Mouse (Mus musculus) embryonic facial prominence, embryonic 15.5 days (tissue): Measurements from ENCODE around the gene Trmt2b. TPM values are rescaled to one million over a fixed set of nuclear protein-coding genes. Genes with fewer than 3 reads are reported as not detected.

Source experiments
- ATAC-seq: fragments of 200-750 bp; cut with Nextera tagmentation; 2 replicates; pipeline ENCODE4 v1.8.0; 2017; ENCODE audit warnings: low read depth, moderate TSS enrichment; ENCODE audit not compliant: insufficient number of reproducible peaks, low FRiP score, low TSS enrichment
- H3K27ac ChIP-seq: fragments of 300-500 bp; sonication (generic); replicated peaks from 2 replicates; pipeline ENCODE4 v1.5.1; 2015; ENCODE audit warnings: mild to moderate bottlenecking, inconsistent platforms
- H3K27me3 ChIP-seq: fragments of 300-500 bp; sonication (generic); 2 replicates; pipeline ENCODE4 v1.6.1; 2015; ENCODE audit warnings: inconsistent platforms
- H3K36me3 ChIP-seq: fragments of 300-500 bp; sonication (generic); 2 replicates; pipeline ENCODE4 v1.6.1; 2015; ENCODE audit warnings: mild to moderate bottlenecking, inconsistent platforms
- H3K4me1 ChIP-seq: fragments of 300-500 bp; sonication (generic); 2 replicates; pipeline ENCODE4 v1.6.1; 2015; ENCODE audit warnings: inconsistent platforms
- H3K4me2 ChIP-seq: fragments of 300-500 bp; sonication (generic); replicated peaks from 2 replicates; pipeline ENCODE4 v1.6.1; 2015; ENCODE audit warnings: mild to moderate bottlenecking, inconsistent platforms
- H3K4me3 ChIP-seq: fragments of 300-500 bp; sonication (generic); replicated peaks from 2 replicates; pipeline ENCODE4 v1.5.1; 2015; ENCODE audit warnings: mild to moderate bottlenecking, inconsistent platforms
- H3K9ac ChIP-seq: fragments of 300-500 bp; sonication (generic); 2 replicates; pipeline ENCODE4 v1.6.1; 2015; ENCODE audit warnings: inconsistent platforms
- H3K9me3 ChIP-seq: fragments of 300-500 bp; sonication (generic); replicated peaks from 2 replicates; pipeline ENCODE4 v1.6.1; 2016; ENCODE audit warnings: inconsistent platforms
- WGBS: fragments of 180-500 bp; shearing (Covaris S2); methylation state at CpG from one replicate; pipeline ENCODE4 v1.1.7; 2015; 5-methylcytosine and 5-hydroxymethylcytosine counted together
- polyA plus RNA-seq: library from polyadenylated mRNA; unstranded; fragments of >200 nt; fragmentation: Nextera tagmentation; extraction: Ambion mirVana; gene quantifications from 2 replicates; pipeline ENCODE4 v1.2.1, GENCODE M21; 2015

The Trmt2b gene
- polyA plus RNA-seq, 1 experiment from 2014 or later: 16.6 TPM

GRCm38 (mm10) chrX:134285791-134286190, 9.0 kb upstream of the Trmt2b start:
- no peaks in the 10 kb centered on the region for H3K27me3 ChIP-seq
- no peak for ATAC-seq
- WGBS: 63% methylated on average over 4 of the region's 4 CpGs
- no peak overlapping the region for H3K4me3 ChIP-seq
- no peak overlapping the region for H3K4me2 ChIP-seq
- H3K9me3 ChIP-seq: no peaks in the 10 kb centered on the region
- H3K36me3 ChIP-seq: no peaks in the 10 kb centered on the region
- H3K4me1 ChIP-seq: no peaks in the 10 kb centered on the region
- H3K27ac ChIP-seq: no peak overlapping the region
- no peak overlapping the region for H3K9ac ChIP-seq

DNA sequence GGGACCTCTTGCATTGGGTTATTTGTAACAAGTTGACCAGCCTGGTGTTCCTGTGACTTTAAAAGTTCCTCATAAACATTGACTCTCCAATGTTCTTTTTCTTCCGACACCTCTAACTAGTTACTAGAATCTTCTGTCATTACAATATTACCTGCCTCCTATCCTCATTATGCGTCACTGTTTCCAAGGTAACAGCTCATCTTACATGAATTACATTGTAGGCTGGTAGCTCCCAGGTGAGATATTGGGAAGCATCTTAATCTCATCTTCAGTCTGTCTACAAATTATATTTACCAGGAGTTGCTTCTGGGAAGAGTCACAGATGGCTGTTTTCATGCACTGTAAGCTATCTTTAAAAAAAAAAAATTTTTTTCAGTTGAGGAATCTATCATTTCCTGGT, 8.3 kb upstream of the Trmt2b start:
- 91% methylated on average over 2 of the region's 2 CpGs for WGBS
- no peaks in the 10 kb centered on the region for H3K27me3 ChIP-seq
- no peak overlapping the region for H3K4me3 ChIP-seq
- no peak overlapping the region for H3K4me2 ChIP-seq
- H3K9ac ChIP-seq: no peak overlapping the region
- no peaks in the 10 kb centered on the region for H3K9me3 ChIP-seq
- no peak overlapping the region for H3K27ac ChIP-seq
- H3K36me3 ChIP-seq: no peaks in the 10 kb centered on the region
- no peaks in the 10 kb centered on the region for H3K4me1 ChIP-seq
- ATAC-seq: no peak

GRCm38 (mm10) chrX:134280531-134280930, 3.7 kb upstream of the Trmt2b start:
- Histone ChIP-seq H3K9ac (no peak overlapping the region), H3K9me3 (no peaks in the 10 kb centered on the region), H3K36me3 (no peaks in the 10 kb centered on the region), H3K4me3 (no peak overlapping the region), H3K27me3 (no peaks in the 10 kb centered on the region), H3K4me1 (no peaks in the 10 kb centered on the region), H3K27ac (no peak overlapping the region), H3K4me2 (no peak overlapping the region)
- 83% methylated on average over 3 of the region's 3 CpGs for WGBS
- ATAC-seq: no peak

- ATAC-seq: no peak
- Histone ChIP-seq H3K36me3 (no peaks in the 10 kb centered on the region), H3K4me3 (peak overlapping the region; percentile 44; the same call in 1 of the 2 replicates), H3K9ac (no peak overlapping the region), H3K4me2 (peak overlapping the region; percentile 43), H3K9me3 (no peaks in the 10 kb centered on the region), H3K4me1 (no peaks in the 10 kb centered on the region), H3K27me3 (no peaks in the 10 kb centered on the region), H3K27ac (no peak overlapping the region)
- 14% methylated on average over 6 of the region's 6 CpGs for WGBS
These were observed 1.1 kb downstream of the Trmt2b start for GRCm38 (mm10) chrX:134275715-134276114.

DNA sequence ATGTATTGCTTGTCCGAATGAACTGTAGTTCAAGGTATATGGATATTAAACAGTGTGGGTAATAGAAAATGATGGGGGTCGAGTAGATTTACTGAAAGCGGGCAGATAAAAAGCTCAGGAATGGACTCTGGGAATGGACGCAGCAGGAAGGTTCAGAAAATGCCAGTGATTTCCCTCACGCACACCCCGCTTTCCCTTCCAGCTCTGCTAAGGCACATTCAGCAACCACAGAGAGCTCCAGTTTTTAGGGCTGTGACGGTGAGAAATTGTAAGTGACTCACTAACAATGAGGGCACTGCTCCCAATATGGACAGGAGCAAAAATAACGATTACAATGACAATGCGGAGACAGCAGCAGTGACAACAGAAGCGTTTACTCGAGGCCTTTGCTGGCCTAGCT, 14.7 kb downstream of the Trmt2b start:
- H3K9me3 ChIP-seq: no peaks in the 10 kb centered on the region
- H3K4me3 ChIP-seq: no peak overlapping the region
- 69% methylated on average over 11 of the region's 11 CpGs for WGBS
- ATAC-seq: no peak
- no peaks in the 10 kb centered on the region for H3K4me1 ChIP-seq
- H3K36me3 ChIP-seq: no peaks in the 10 kb centered on the region
- no peak overlapping the region for H3K9ac ChIP-seq
- H3K27me3 ChIP-seq: no peaks in the 10 kb centered on the region
- H3K4me2 ChIP-seq: no peak overlapping the region
- H3K27ac ChIP-seq: no peak overlapping the region

DNA sequence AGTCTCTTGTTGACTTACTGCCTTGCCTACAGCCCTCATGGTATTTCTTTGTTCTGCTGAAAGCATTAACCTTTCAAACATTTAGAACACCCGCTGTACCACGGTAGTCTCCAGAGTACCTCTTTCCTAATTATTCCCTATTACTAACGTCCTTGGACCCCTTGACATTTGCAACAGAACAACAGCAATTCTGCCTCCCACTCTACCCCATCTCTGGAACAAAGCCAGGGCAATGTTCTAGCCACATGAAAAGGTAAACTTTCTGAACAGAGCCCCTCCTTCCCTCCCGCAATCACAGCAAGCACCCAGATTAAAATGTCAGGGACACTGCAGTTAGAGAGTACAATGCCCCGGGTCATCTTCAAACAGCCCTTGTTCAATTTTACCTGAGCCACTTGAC, 15.6 kb downstream of the Trmt2b start:
- Histone ChIP-seq H3K9ac (no peak overlapping the region), H3K36me3 (no peaks in the 10 kb centered on the region), H3K4me3 (no peak overlapping the region), H3K4me1 (no peaks in the 10 kb centered on the region), H3K27me3 (no peaks in the 10 kb centered on the region), H3K27ac (no peak overlapping the region), H3K4me2 (no peak overlapping the region), H3K9me3 (no peaks in the 10 kb centered on the region)
- no peak for ATAC-seq
- WGBS: 45% methylated on average over 5 of the region's 5 CpGs

- 49% methylated on average over 2 of the region's 2 CpGs for WGBS
- no peak for ATAC-seq
These were observed 28.6 kb downstream of the Trmt2b start for GRCm38 (mm10) chrX:134248202-134248601.

GRCm38 (mm10) chrX:134245946-134246345, 30.8 kb downstream of the Trmt2b start:
- Histone ChIP-seq H3K27me3 (no peaks in the 10 kb centered on the region), H3K36me3 (no peaks in the 10 kb centered on the region), H3K4me2 (no peak overlapping the region), H3K9ac (no peak overlapping the region), H3K4me3 (no peak overlapping the region), H3K27ac (no peak overlapping the region), H3K4me1 (no peaks in the 10 kb centered on the region), H3K9me3 (no peaks in the 10 kb centered on the region)
- 84% methylated on average over 10 of the region's 10 CpGs for WGBS
- no peak for ATAC-seq

More at GRCm38 (mm10) chrX:134248202-134248601, 28.6 kb downstream of the Trmt2b start:
- H3K27ac ChIP-seq: no peak overlapping the region
- H3K9me3 ChIP-seq: no peaks in the 10 kb centered on the region
- H3K4me3 ChIP-seq: no peak overlapping the region
- no peaks in the 10 kb centered on the region for H3K4me1 ChIP-seq
- H3K27me3 ChIP-seq: no peaks in the 10 kb centered on the region
- H3K36me3 ChIP-seq: no peaks in the 10 kb centered on the region
- no peak overlapping the region for H3K9ac ChIP-seq
- no peak overlapping the region for H3K4me2 ChIP-seq

DNA sequence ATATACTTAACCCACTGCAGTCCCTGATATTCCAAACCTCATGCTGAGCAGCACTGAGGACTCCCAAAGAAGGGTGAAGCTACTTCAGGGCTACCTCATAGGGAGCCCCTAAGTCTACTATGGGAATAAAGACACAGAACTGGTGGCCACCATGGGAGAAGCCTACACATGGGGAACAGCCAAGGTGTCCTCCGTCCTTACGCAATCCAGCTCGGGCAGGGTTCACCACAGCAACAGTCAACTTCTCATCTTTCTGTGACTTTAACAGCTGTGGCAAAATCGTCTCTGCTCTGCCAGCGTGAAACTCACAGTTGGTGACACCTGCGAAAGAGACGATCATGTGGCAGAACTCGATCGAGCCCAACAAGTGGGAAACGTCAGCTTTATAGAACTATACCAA, 38.5 kb downstream of the Trmt2b start:
- H3K9me3 ChIP-seq: no peaks in the 10 kb centered on the region
- H3K4me2 ChIP-seq: no peak overlapping the region
- H3K4me3 ChIP-seq: no peak overlapping the region
- no peaks in the 10 kb centered on the region for H3K27me3 ChIP-seq
- no peak for ATAC-seq
- WGBS: 89% methylated on average over 10 of the region's 10 CpGs
- H3K9ac ChIP-seq: no peak overlapping the region
- H3K27ac ChIP-seq: no peak overlapping the region
- no peaks in the 10 kb centered on the region for H3K36me3 ChIP-seq
- H3K4me1 ChIP-seq: no peaks in the 10 kb centered on the region

- Histone ChIP-seq H3K27me3 (no peaks in the 10 kb centered on the region), H3K9me3 (no peaks in the 10 kb centered on the region), H3K36me3 (no peaks in the 10 kb centered on the region), H3K27ac (no peak overlapping the region), H3K9ac (no peak overlapping the region), H3K4me2 (no peak overlapping the region), H3K4me1 (no peaks in the 10 kb centered on the region), H3K4me3 (no peak overlapping the region)
- WGBS: 100% methylated on average over 1 of the region's 1 CpGs
- ATAC-seq: no peak
These were observed 43.7 kb downstream of the Trmt2b start for GRCm38 (mm10) chrX:134233048-134233447.

DNA sequence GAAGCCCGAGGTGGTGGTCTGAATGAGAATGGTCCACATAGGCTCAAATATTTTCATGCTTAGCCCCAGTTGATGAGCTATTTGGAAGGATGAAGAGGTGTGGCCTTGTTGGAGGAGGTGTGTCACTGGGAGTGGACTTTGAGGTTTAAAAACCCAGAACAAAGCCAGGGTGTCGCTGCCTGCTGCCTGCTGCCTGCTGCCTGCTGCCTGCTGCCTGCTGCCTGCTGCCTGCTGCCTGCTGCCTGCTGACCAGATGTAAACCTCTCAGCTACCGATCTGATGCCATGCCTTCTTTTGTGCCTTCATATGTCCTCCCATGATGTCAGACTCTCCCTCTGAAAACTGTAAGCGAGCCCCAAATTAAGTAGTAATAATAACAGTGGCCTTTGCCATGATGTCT, 54.9 kb downstream of the Trmt2b start, which contains the start of gene Nox1:
TSS of gene Nox1 (minus strand) at position 101 of the 400 bp plus-strand sequence.
- Histone ChIP-seq H3K4me2 (no peak within 1 kb of the TSS), H3K4me1 (no peaks in the 10 kb centered on the region), H3K36me3 (no peaks in the 10 kb centered on the region), H3K9ac (no peak within 1 kb of the TSS), H3K27ac (no peak within 1 kb of the TSS), H3K27me3 (no peaks in the 10 kb centered on the region), H3K4me3 (no peak within 1 kb of the TSS), H3K9me3 (no peaks in the 10 kb centered on the region)
- 46% methylated on average over 4 of the region's 4 CpGs for WGBS
- no peak for ATAC-seq

GRCm38 (mm10) chrX:134220618-134221017, 56.2 kb downstream of the Trmt2b start:
- H3K27ac ChIP-seq: no peak overlapping the region
- ATAC-seq: no peak
- no peaks in the 10 kb centered on the region for H3K36me3 ChIP-seq
- H3K27me3 ChIP-seq: no peaks in the 10 kb centered on the region
- no peaks in the 10 kb centered on the region for H3K9me3 ChIP-seq
- WGBS: 61% methylated on average over 3 of the region's 3 CpGs
- H3K9ac ChIP-seq: no peak overlapping the region
- no peak overlapping the region for H3K4me2 ChIP-seq
- H3K4me3 ChIP-seq: no peak overlapping the region
- no peaks in the 10 kb centered on the region for H3K4me1 ChIP-seq
